Mouse (Mus musculus): Measurements from ENCODE around the gene Gla.

GRCm38 (mm10) chrX:134582888-134583669 is 17.8 kb downstream of the Gla start, which contains the start of gene Btk:
- TF ChIP-seq CTCF (IDR thresholded peaks at IDR 0.05; ENCODE audit: insufficient read depth, low read depth, low read length) (no peak), POLR2A (IDR thresholded peaks at IDR 0.05; ENCODE audit: insufficient read depth, low read depth, low read length) (no peak)
